Mouse (Mus musculus): ENCODE measurements around the gene Bfsp1. TPM values are rescaled to one million over a fixed set of nuclear protein-coding genes. Genes with fewer than 3 reads are reported as not detected.

Gene Bfsp1
- total RNA-seq, 2 experiments from 2014 or later, result 0.27 to 0.38 TPM

- intact Hi-C loops (cut with DNase I), result no loop called here
- DNase-seq, result no peak
These were observed 55.9 kb downstream of the Bfsp1 start for GRCm38 (mm10) chr2:143806924-143807664.

GRCm38 (mm10) chr2:143806140-143806923 is 56.6 kb downstream of the Bfsp1 start:
- intact Hi-C loops (cut with DNase I), result no loop called here

GRCm38 (mm10) chr2:143801097-143801496 is 61.9 kb downstream of the Bfsp1 start:
- intact Hi-C loops (cut with DNase I), result no loop called here
- DNase-seq, result no peak

More at GRCm38 (mm10) chr2:143806140-143806923, 56.6 kb downstream of the Bfsp1 start:
- no peak for DNase-seq

- DNase-seq, result no peak
- intact Hi-C loops (cut with DNase I), result no loop called here
These were observed 66.5 kb downstream of the Bfsp1 start for GRCm38 (mm10) chr2:143796335-143797013.

GRCm38 (mm10) chr2:143795858-143796257 is 67.1 kb downstream of the Bfsp1 start:
- intact Hi-C loops (cut with DNase I), result no loop called here
- DNase-seq, result no peak

- DNase-seq, result no peak
- intact Hi-C loops (cut with DNase I), result no loop called here
These were observed 73.1 kb downstream of the Bfsp1 start for GRCm38 (mm10) chr2:143789911-143790310.

GRCm38 (mm10) chr2:143780310-143780709 is 82.7 kb downstream of the Bfsp1 start:
- intact Hi-C loops (cut with DNase I), result no loop called here
- no peak for DNase-seq

Other genes with a start within 250 kb of the Bfsp1 start
- 100 to 1,000 TPM; 321 to 347 TPM for gene Dstn, start 52.1 kb upstream of the Bfsp1 start, total RNA-seq (2021)
- gene Rrbp1, start 148.1 kb upstream of the Bfsp1 start, total RNA-seq (2021), result 100 to 1,000 TPM; 117 to 125 TPM
- gene Banf2, start 169.9 kb upstream of the Bfsp1 start, total RNA-seq (2021), result not detected

All from heart, postnatal 14 days (tissue).